Comparison of ENCODE assay signal across 15 mouse cellular contexts in the genomic region with DNA sequence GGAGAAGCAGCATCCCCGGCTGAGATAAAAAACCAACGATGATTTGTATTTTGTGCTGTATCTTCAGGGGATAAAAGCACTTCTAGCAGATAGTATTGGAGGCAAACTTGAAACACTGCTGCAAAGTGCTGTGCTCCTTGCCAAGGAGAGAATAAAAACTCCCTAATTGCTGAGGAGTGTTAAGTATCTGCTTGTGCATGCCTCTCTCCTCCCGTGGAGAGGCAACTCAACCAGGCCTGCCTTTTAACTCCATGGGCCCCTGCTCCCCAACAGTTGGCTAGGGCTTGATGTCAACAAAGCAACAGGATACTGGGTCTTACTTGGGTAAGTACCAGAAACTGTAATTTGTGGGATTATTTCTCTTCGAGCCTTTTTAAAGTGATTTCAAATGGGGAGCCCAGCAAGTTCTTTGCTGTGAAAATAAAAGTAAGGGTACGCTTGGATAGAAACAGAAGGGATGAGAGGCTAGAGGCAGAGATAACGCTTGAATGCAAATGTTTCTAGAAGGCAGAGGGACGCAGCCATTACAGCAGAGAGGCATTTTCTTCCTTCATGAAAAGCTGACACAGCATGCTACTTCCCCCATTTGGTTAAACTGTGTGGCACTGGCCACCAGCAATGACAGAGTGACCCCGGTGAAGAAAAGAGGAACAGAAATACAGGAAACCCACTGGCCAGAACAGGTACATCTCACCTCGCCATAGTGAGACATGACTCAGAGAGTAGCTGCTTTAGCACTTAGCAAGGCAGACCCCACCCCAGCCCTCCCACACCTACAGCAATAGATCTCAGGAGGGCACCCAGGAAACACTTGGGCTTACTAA.
DNase-seq lines count a peak whose midpoint lies in the region; ATAC-seq lines count a peak whose summit lies in the region.
"Had no signal": no experiment of that assay in that cellular context is flagged by ENCODE, and none has a peak within 500 bp of the region (broad histone marks: within the 10 kb centered on the region; RNA-seq: fewer than 3 reads in every experiment).

No protein-coding gene starts in this region.

- no peak overlapping the region for H3K9ac ChIP-seq in embryonic facial prominence, embryonic 14.5 days (ENCODE audit: low read depth, low read length)
- peak overlapping the region; percentile 41 for H3K9ac ChIP-seq in hindbrain, embryonic 11.5 days (ENCODE audit: low read depth, low read length)
- H3K9ac ChIP-seq in midbrain, embryonic 12.5 days (replicated peaks), result 0 out of 2 replicates have a peak overlapping the region, but pooled peaks have one; percentile 28
- H3K9ac ChIP-seq: lung, embryonic 15.5 days had no signal

- H3K4me3 ChIP-seq in embryonic facial prominence, embryonic 14.5 days (ENCODE audit: low read depth, low read length), result no peak overlapping the region
- H3K4me3 ChIP-seq in embryonic facial prominence, embryonic 10.5 days, result no peak overlapping the region
- no peak overlapping the region for H3K4me3 ChIP-seq in hindbrain, embryonic 11.5 days (ENCODE audit: low read depth, low read length)
- no peak overlapping the region for H3K4me3 ChIP-seq in midbrain, embryonic 12.5 days
- H3K4me3 ChIP-seq: lung, embryonic 15.5 days had no signal

- no peak overlapping the region for H3K4me2 ChIP-seq in embryonic facial prominence, embryonic 14.5 days (ENCODE audit: low read depth, low read length)
- no peak overlapping the region for H3K4me2 ChIP-seq in hindbrain, embryonic 11.5 days (replicated peaks; ENCODE audit: low read depth, low read length)
- H3K4me2 ChIP-seq in midbrain, embryonic 12.5 days (replicated peaks), result peak overlapping the region; percentile 17
- H3K4me2 ChIP-seq: heart, embryonic 11.5 days; liver, embryonic 11.5 days; lung, embryonic 15.5 days had no signal

- no peaks in the 10 kb centered on the region for H3K4me1 ChIP-seq in embryonic facial prominence, embryonic 14.5 days (ENCODE audit: control insufficient read depth, insufficient read depth, low read length)
- H3K4me1 ChIP-seq in embryonic facial prominence, embryonic 10.5 days, result peaks cover 14% of the 10 kb centered on the region
- 0 out of 2 replicates have a peak, but pooled peaks cover 3% of the 10 kb centered on the region for H3K4me1 ChIP-seq in hindbrain, embryonic 11.5 days (replicated peaks; ENCODE audit: control insufficient read depth, insufficient read depth, low read length)
- H3K4me1 ChIP-seq in midbrain, embryonic 12.5 days, result peaks cover 15% of the 10 kb centered on the region
- H3K4me1 ChIP-seq: lung, embryonic 15.5 days had no signal

- 64% methylated on average over 9 of the region's 9 CpGs for WGBS in embryonic facial prominence, embryonic 14.5 days
- 68% methylated on average over 9 of the region's 9 CpGs for WGBS in embryonic facial prominence, embryonic 10.5 days
- WGBS in hindbrain, embryonic 11.5 days, result 40% methylated on average over 9 of the region's 9 CpGs
- 35% methylated on average over 9 of the region's 9 CpGs for WGBS in midbrain, embryonic 12.5 days

- DNase-seq in embryonic facial prominence, embryonic 14.5 days (ENCODE audit: low spot score), result peak; percentile 41
- DNase-seq in embryonic facial prominence, embryonic 10.5 days (ENCODE audit: low spot score), result no peak
- DNase-seq in hindbrain, embryonic 11.5 days (ENCODE audit: low spot score), result peak; percentile 39
- no peak for DNase-seq in right cerebral cortex, postnatal 10 days (ENCODE audit: low spot score in 2 of 2)
- no peak for DNase-seq in testis, postnatal 10 days (ENCODE audit: low spot score)
- DNase-seq in embryo, embryonic 11 days, result no peak
- DNase-seq in kidney, postnatal 36 days, result no peak
- DNase-seq: cerebellum, adult 9-10 months; gastrocnemius, postnatal 10 days; right cerebral cortex, postnatal 25 days had no signal

- H3K27me3 ChIP-seq in embryonic facial prominence, embryonic 14.5 days (replicated peaks; ENCODE audit: control insufficient read depth, insufficient read depth, low read length), result no peaks in the 10 kb centered on the region
- H3K27me3 ChIP-seq in embryonic facial prominence, embryonic 10.5 days (replicated peaks; ENCODE audit: low read depth, poor library complexity, severe bottlenecking), result no peaks in the 10 kb centered on the region
- H3K27me3 ChIP-seq in hindbrain, embryonic 11.5 days (ENCODE audit: control insufficient read depth, insufficient read depth, low read length), result no peaks in the 10 kb centered on the region
- 0 out of 2 replicates have a peak, but pooled peaks cover 3% of the 10 kb centered on the region for H3K27me3 ChIP-seq in midbrain, embryonic 12.5 days
- H3K27me3 ChIP-seq: lung, embryonic 15.5 days had no signal

- no peaks in the 10 kb centered on the region for H3K9me3 ChIP-seq in embryonic facial prominence, embryonic 14.5 days (ENCODE audit: control insufficient read depth, low read length)
- H3K9me3 ChIP-seq in embryonic facial prominence, embryonic 10.5 days, result no peaks in the 10 kb centered on the region
- no peaks in the 10 kb centered on the region for H3K9me3 ChIP-seq in hindbrain, embryonic 11.5 days (ENCODE audit: control insufficient read depth, low read length)
- H3K9me3 ChIP-seq in midbrain, embryonic 12.5 days, result no peaks in the 10 kb centered on the region
- H3K9me3 ChIP-seq: lung, embryonic 15.5 days had no signal

- no peak overlapping the region; the same call in 1 of the 2 replicates for H3K27ac ChIP-seq in embryonic facial prominence, embryonic 14.5 days (replicated peaks; ENCODE audit: low read depth, low read length)
- H3K27ac ChIP-seq in embryonic facial prominence, embryonic 10.5 days (replicated peaks), result no peak overlapping the region
- peak overlapping the region; percentile 76 for H3K27ac ChIP-seq in hindbrain, embryonic 11.5 days (ENCODE audit: low read depth, low read length)
- H3K27ac ChIP-seq in midbrain, embryonic 12.5 days (replicated peaks), result peak overlapping the region; percentile 49; the same call in 1 of the 2 replicates
- H3K27ac ChIP-seq: lung, embryonic 15.5 days had no signal

- ATAC-seq in embryonic facial prominence, embryonic 14.5 days (ENCODE audit: low read depth), result 0 out of 2 replicates have a peak, but pooled peaks have one; percentile 37
- ATAC-seq in hindbrain, embryonic 11.5 days (ENCODE audit: low FRiP score), result peak; percentile 57; the same call in 1 of the 2 replicates
- ATAC-seq in midbrain, embryonic 12.5 days (ENCODE audit: low FRiP score, low read depth), result peak; percentile 35; the same call in 1 of the 2 replicates
- ATAC-seq: Patski had no signal

- no peaks in the 10 kb centered on the region for H3K36me3 ChIP-seq in embryonic facial prominence, embryonic 14.5 days (ENCODE audit: control insufficient read depth, insufficient read depth, low read length)
- no peaks in the 10 kb centered on the region for H3K36me3 ChIP-seq in embryonic facial prominence, embryonic 10.5 days (replicated peaks)
- H3K36me3 ChIP-seq in hindbrain, embryonic 11.5 days (ENCODE audit: control insufficient read depth, insufficient read depth, low read length), result no peaks in the 10 kb centered on the region
- H3K36me3 ChIP-seq in midbrain, embryonic 12.5 days, result no peaks in the 10 kb centered on the region
- H3K36me3 ChIP-seq: lung, embryonic 15.5 days had no signal

Comparison
In these comparisons a context has a peak if more than half of its experiments do, and no peak if none do; other contexts are left out.
1. DNase-seq: peak in embryonic facial prominence, embryonic 14.5 days (single experiment) and hindbrain, embryonic 11.5 days (single experiment); none in embryonic facial prominence, embryonic 10.5 days (single experiment), right cerebral cortex, postnatal 10 days (0 of 2), testis, postnatal 10 days (single experiment), embryo, embryonic 11 days (single experiment) and kidney, postnatal 36 days (0 of 2).
2. H3K27ac ChIP-seq: peak in hindbrain, embryonic 11.5 days (single experiment) and midbrain, embryonic 12.5 days (single experiment); none in embryonic facial prominence, embryonic 14.5 days (single experiment) and embryonic facial prominence, embryonic 10.5 days (single experiment).
3. Peak in every context shown above with its lines, with median percentiles within 50 percentile points of each other: ATAC-seq.